Mouse (Mus musculus) cerebellum, adult 2 months (tissue): Measurements from ENCODE around the gene Wdr61. TPM values are rescaled to one million over a fixed set of nuclear protein-coding genes. Genes with fewer than 3 reads are reported as not detected.

Experiments
- DNase-seq, 2 experiments: peaks; one replicate each; pipeline ENCODE4 v3.0.0; 2021
- H3K27ac ChIP-seq: fragments of 200-500 bp; 2 replicates; pipeline ENCODE4 v1.5.1; 2012; ENCODE audit warnings: low read length, control low read depth, inconsistent platforms; ENCODE audit not compliant: insufficient read depth
- H3K27me3 ChIP-seq: fragments of 200-500 bp; 2 replicates; pipeline ENCODE4 v1.6.1; 2012; ENCODE audit warnings: inconsistent platforms, mild to moderate bottlenecking, low read length, moderate library complexity; ENCODE audit not compliant: control insufficient read depth, insufficient read depth
- H3K4me1 ChIP-seq: fragments of 200-500 bp; 2 replicates; pipeline ENCODE4 v1.6.1; 2011; ENCODE audit warnings: low read length; ENCODE audit not compliant: control insufficient read depth, insufficient read depth
- H3K4me3 ChIP-seq: fragments of 200-500 bp; replicated peaks from 2 replicates; pipeline ENCODE3; 2011; ENCODE audit warnings: mild to moderate bottlenecking, low read depth, low read length, control low read depth; ENCODE audit not compliant: insufficient read depth
- CTCF ChIP-seq: fragments of 200-500 bp; IDR thresholded peaks from 2 replicates; pipeline ENCODE4 v1.5.1; 2011; ENCODE audit warnings: low read depth, mild to moderate bottlenecking, control low read depth, low read length, moderate library complexity, borderline replicate concordance; ENCODE audit not compliant: insufficient read depth
- POLR2A ChIP-seq: fragments of 200-500 bp; IDR thresholded peaks from 2 replicates; pipeline ENCODE4 v1.6.1; 2011; ENCODE audit warnings: low read length, control low read depth, borderline replicate concordance; ENCODE audit not compliant: insufficient read depth
- WGBS: fragments of 180-500 bp; shearing (Covaris S2); methylation state at CpG from one replicate; pipeline ENCODE4 v1.1.7; 2018; 5-methylcytosine and 5-hydroxymethylcytosine counted together
- polyA plus RNA-seq: library from polyadenylated mRNA; depleted of rRNA; stranded (reverse); fragments of >200 nt; gene quantifications from 2 replicates; pipeline ENCODE4 v1.2.3, GENCODE M21; 2012

Gene Wdr61
- polyA plus RNA-seq, 1 experiment, result 65.3 TPM

DNA sequence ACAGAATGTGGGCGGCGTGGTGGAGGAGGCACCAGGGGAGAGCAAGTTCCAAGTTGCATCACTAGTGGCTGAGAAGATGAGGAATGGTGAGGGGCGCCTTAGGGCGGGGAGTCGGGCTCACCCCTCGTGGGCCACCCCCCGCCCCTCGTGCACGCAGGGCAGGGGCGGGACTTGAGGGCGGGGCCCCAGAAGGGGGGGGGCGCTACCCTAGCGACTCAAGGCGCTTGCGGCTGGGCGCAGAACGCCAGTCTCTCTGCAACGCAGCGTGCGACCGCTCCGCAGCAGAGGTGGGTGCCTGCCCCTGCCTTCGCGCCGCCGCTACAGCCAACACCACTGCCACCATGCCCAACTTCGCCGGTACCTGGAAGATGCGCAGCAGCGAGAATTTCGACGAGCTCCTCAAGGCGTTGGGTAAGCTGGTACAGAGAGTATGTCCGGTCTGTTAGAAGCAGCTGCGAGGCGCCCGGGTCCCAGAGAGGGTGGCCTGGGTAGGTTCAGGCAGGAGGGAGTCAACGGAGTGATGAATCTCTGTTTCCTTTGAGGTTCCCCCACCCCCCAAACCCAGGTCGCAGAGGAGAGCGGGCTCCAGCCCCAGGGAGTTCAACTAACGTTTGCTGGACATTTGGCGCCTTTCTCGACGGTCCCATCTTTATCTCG is 30.4 kb upstream of the Wdr61 start, which contains the start of gene Crabp1:
Gene Crabp1 (plus strand): TSS at position 188 of the 657 bp plus-strand sequence.
- no peak for DNase-seq
- TF ChIP-seq CTCF, result no peak
- TF ChIP-seq POLR2A, result no peak
- Histone ChIP-seq H3K4me1 (0 out of 2 replicates have a peak, but pooled peaks cover 3% of the 10 kb centered on the region), H3K27me3 (peaks cover 1% of the 10 kb centered on the region; the same call in 1 of the 2 replicates), H3K27ac (no peak within 1 kb of the TSS), H3K4me3 (no peak within 1 kb of the TSS)
- WGBS, result 1% methylated on average over 42 of the region's 45 CpGs

DNA sequence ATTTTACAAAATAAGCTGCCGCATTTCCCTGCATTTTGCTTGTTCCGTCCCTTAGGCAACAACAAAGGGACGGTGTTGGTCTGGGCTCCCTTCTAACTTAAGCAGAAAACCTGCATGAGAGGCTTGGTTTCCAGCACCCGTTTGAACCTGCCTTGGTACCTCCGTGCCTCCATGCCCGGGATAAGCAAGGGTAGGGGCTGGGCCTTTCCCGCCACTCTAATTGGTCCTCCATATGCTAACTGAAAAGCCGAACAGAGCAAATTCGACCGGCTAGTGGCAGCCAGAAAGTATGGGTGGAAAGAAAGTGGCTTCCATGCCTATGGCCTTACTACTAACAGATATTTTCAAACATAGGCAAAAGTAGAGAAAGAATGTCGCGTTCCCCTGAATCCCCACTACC is 29.8 kb upstream of the Wdr61 start:
- TF ChIP-seq CTCF (no peak), POLR2A (no peak)
- no peak for DNase-seq
- Histone ChIP-seq H3K4me1 (0 out of 2 replicates have a peak, but pooled peaks cover 3% of the 10 kb centered on the region), H3K27me3 (peaks cover 1% of the 10 kb centered on the region; the same call in 1 of the 2 replicates), H3K4me3 (no peak overlapping the region), H3K27ac (no peak overlapping the region)
- 44% methylated on average over 12 of the region's 12 CpGs for WGBS

DNA sequence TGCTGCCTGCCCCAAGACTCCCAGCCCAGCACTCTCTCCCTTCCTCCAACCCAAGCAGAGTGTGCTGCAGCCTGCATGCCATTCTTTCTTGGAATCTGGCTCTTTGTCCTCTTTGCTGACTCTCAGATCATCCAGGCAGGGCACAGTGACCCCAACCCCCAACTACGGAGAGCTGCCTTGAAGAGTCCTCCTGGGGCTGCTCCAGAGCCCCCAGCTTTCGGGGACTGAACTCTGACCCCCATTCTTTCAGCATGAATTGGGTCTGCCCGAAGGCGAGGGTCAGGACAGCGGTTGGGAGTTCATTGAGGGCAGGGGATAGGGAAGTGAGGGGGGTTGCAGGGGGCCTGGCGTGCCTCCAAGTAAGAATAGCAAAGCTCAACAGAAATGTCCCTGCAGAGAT is 25.3 kb upstream of the Wdr61 start:
- H3K4me1 ChIP-seq, result no peaks in the 10 kb centered on the region
- 14% methylated on average over 6 of the region's 6 CpGs for WGBS

DNA sequence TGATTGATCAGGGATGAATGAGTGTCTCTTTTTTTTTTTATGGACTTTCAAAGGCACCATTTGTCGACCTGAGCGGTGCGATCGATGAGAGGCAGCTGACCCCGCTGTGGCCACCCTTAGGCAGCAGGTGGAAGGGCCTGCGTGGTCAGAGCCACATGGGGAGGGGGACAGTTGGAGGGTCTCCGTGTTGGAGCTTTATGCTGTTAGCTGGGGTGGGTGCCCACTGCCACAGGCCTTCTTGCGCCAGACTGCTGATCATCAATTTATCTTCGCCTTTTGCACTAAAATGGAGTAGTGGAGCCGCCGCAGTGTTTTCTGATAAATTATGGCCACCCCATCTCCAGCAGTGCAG is 18.6 kb upstream of the Wdr61 start:
- TF ChIP-seq CTCF (no peak), POLR2A (no peak)
- DNase-seq, result no peak
- WGBS, result 55% methylated on average over 11 of the region's 11 CpGs
- no peak overlapping the region for H3K27ac ChIP-seq
- no peak overlapping the region for H3K4me3 ChIP-seq
- no peaks in the 10 kb centered on the region; the same call in 1 of the 2 replicates for H3K27me3 ChIP-seq
- H3K4me1 ChIP-seq, result no peaks in the 10 kb centered on the region

More for the DNA sequence above, 25.3 kb upstream of the Wdr61 start:
- Histone ChIP-seq H3K27me3 (no peaks in the 10 kb centered on the region; the same call in 1 of the 2 replicates), H3K27ac (no peak overlapping the region), H3K4me3 (no peak overlapping the region)
- TF ChIP-seq POLR2A (no peak), CTCF (no peak)
- DNase-seq, result no peak

DNA sequence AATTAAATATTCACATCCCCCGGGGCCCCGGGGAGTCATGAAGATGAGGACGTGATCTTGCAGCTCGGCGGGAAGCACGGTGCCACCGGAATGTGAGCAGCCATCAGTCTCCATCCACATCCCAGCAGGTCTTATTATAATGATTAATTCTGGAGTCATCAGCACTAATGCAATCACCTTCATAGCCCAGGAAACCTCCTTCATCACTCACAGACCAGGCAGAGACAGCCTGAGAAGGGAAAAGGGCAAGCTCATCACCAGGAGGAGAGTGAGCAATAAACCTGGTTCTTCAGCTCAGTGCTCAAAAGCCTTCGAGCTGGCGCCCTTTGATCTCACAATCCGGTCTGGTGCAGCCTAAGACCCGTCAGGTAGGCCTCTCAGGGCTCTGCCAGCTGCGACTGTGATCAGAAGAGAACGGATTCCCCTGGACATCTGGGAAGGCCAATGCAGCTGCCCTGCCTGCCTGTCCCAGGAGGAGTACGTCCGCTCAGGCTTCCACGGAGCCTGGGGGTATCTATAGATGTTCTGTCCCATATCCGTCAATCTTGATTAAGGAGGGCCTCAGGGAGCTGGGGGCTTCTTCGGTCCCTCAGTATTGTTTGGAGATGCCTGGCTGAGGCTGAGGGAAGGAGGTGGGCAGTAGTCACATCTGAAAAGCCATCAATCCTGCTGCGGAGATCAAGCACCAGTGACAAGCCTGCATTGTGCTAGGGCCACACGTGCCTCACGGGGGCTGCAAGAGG is 18.1 kb upstream of the Wdr61 start:
- Histone ChIP-seq H3K4me1 (no peaks in the 10 kb centered on the region), H3K27ac (no peak overlapping the region), H3K4me3 (no peak overlapping the region), H3K27me3 (no peaks in the 10 kb centered on the region; the same call in 1 of the 2 replicates)
- 38% methylated on average over 21 of the region's 21 CpGs for WGBS
- no peak for DNase-seq
- TF ChIP-seq POLR2A, result no peak
- TF ChIP-seq CTCF, result no peak

DNA sequence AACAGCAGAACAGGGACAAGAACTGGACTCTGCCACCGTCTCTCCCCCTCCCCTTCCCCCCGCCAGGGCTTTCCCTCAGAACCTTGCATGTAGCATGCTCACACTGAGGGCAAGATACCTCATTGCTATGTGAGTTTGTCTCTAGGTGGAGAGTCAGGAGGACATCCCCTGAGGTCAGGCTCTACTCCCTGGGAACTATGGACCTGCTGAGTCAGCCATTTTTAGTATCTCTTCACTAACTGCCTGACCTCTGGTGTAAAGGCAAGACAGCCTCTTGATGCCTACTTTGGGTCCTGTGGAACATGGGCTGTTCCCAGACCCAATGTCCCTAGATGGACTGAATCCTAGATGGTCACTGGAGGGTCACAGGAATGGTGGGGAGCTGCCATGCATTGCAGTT is 17.4 kb upstream of the Wdr61 start:
- Histone ChIP-seq H3K4me1 (no peaks in the 10 kb centered on the region), H3K27me3 (no peaks in the 10 kb centered on the region; the same call in 1 of the 2 replicates), H3K4me3 (no peak overlapping the region), H3K27ac (no peak overlapping the region)
- DNase-seq, result no peak
- 86% methylated on average over 2 of the region's 2 CpGs for WGBS
- TF ChIP-seq CTCF (no peak), POLR2A (no peak)

DNA sequence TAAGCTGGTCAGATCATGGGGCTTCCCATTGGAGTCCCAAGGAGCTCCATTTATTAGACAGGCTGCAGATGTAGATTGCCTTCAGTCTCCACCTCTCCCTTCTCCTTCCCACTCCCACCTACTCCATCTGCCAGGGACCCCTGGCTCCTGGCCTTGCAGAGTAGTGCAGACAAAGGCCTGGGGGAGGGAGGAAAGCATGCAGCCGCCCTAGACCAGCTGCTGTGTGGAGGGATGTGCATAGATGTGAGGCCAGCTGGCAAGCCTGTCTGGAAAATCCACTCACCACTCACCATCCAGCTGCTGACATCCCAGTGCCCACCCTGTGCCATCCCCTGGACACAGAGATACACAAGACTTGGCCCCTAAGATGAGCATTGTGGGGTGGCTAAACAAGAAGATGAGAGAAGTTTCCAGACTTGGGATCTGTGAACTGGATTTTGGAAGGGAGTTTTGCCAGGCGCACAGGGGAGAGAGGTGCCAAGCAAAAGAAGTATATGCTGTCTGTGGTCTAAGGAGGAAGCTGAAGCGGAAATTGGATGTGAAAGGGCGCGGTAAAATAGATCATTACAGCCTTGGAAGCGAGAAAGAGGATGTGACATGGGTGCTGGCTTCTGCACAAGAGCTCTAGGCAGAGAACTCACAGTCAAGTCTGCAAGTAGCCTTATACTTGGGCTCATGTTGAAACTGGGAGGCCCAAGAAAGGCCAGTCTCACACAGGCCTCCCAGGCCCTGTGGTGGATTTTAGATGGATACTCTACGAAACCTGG is 16.1 kb upstream of the Wdr61 start:
- no peak for TF ChIP-seq POLR2A
- no peak for TF ChIP-seq CTCF
- 51% methylated on average over 7 of the region's 7 CpGs for WGBS
- no peaks in the 10 kb centered on the region; the same call in 1 of the 2 replicates for H3K27me3 ChIP-seq
- no peak for DNase-seq
- no peaks in the 10 kb centered on the region for H3K4me1 ChIP-seq
- H3K27ac ChIP-seq, result no peak overlapping the region
- H3K4me3 ChIP-seq, result no peak overlapping the region
